Mouse (Mus musculus) forebrain, postnatal 0 days (tissue): ENCODE measurements around the gene Trpd52l3. TPM values are rescaled to one million over a fixed set of nuclear protein-coding genes. Genes with fewer than 3 reads are reported as not detected.
A peak's percentile ranks its signal among the peaks of the same experiment; 100 is the strongest.

Experiments
- ATAC-seq: fragments of 200-750 bp; cut with Nextera tagmentation; 2 replicates; pipeline ENCODE4 v1.8.0; 2017; ENCODE audit warnings: mild to moderate bottlenecking, moderate library complexity
- DNase-seq: peaks from one replicate; pipeline ENCODE4 v3.0.0-alpha.2; 2015
- H3K27ac ChIP-seq: fragments of 300-500 bp; sonication (generic); 2 replicates; pipeline ENCODE4 v1.5.1; 2014; ENCODE audit warnings: low read depth, mild to moderate bottlenecking, antibody characterized with exemption, low read length, moderate library complexity, mixed read lengths
- H3K27me3 ChIP-seq: fragments of 300-500 bp; sonication (generic); 2 replicates; pipeline ENCODE4 v1.6.1; 2014; ENCODE audit warnings: mild to moderate bottlenecking, low read length, mixed read lengths; ENCODE audit not compliant: insufficient read depth
- H3K36me3 ChIP-seq: fragments of 300-500 bp; sonication (generic); 2 replicates; pipeline ENCODE4 v1.6.1; 2014; ENCODE audit warnings: mild to moderate bottlenecking, moderate library complexity; ENCODE audit not compliant: insufficient read depth
- H3K4me1 ChIP-seq: fragments of 300-500 bp; sonication (generic); 2 replicates; pipeline ENCODE4 v1.6.1; 2014; ENCODE audit warnings: antibody characterized with exemption; ENCODE audit not compliant: insufficient read depth
- H3K4me2 ChIP-seq: fragments of 300-500 bp; sonication (generic); 2 replicates; pipeline ENCODE4 v1.6.1; 2014; ENCODE audit warnings: low read depth, mild to moderate bottlenecking, moderate library complexity
- H3K4me3 ChIP-seq: fragments of 300-500 bp; sonication (generic); 2 replicates; pipeline ENCODE4 v1.5.1; 2014; ENCODE audit warnings: low read depth, low read length, mixed read lengths
- H3K9ac ChIP-seq: fragments of 300-500 bp; sonication (generic); 2 replicates; pipeline ENCODE4 v1.6.1; 2014; ENCODE audit warnings: mild to moderate bottlenecking
- H3K9me3 ChIP-seq: fragments of 300-500 bp; sonication (generic); 2 replicates; pipeline ENCODE4 v1.6.1; 2016; ENCODE audit warnings: low read length
- CTCF ChIP-seq: sonication (generic); IDR thresholded peaks from 2 replicates; pipeline ENCODE4 v1.5.1; 2016; ENCODE audit warnings: antibody characterized with exemption, control low read depth, low read depth
- WGBS: fragments of 180-500 bp; shearing (Covaris S2); extraction: QIAGEN DNeasy Blood & Tissue Kit; methylation state at CpG from one replicate; pipeline ENCODE4 v1.1.7; 2014; 5-methylcytosine and 5-hydroxymethylcytosine counted together
- polyA plus RNA-seq: library from polyadenylated mRNA; unstranded; fragments of >200 nt; fragmentation: Nextera tagmentation; extraction: Ambion mirVana; gene quantifications from 2 replicates; pipeline ENCODE4 v1.2.1, GENCODE M21; 2015
- total RNA-seq: library from RNA; depleted of rRNA; stranded (reverse); fragments of >200 nt; gene quantifications from 2 replicates; pipeline ENCODE4 v1.2.3, GENCODE M21; 2014

Trpd52l3 gene
- total and polyA plus RNA-seq, 2 experiments from 2014 or later = not detected

- Histone ChIP-seq H3K9ac (no peak overlapping the region), H3K4me1 (peaks cover 4% of the 10 kb centered on the region; the same call in 1 of the 2 replicates), H3K36me3 (no peaks in the 10 kb centered on the region), H3K27me3 (no peaks in the 10 kb centered on the region), H3K9me3 (no peaks in the 10 kb centered on the region), H3K4me3 (no peak overlapping the region), H3K27ac (no peak overlapping the region), H3K4me2 (no peak overlapping the region)
- ATAC-seq (peak; percentile 59), DNase-seq (peak; percentile 78)
- WGBS = 53% methylated on average over 2 of the region's 2 CpGs
- TF ChIP-seq CTCF = peak; percentile 72
These were observed 24.7 kb upstream of the Trpd52l3 start for GRCm38 (mm10) chr19:29978847-29979246.

- Histone ChIP-seq H3K27me3 (no peaks in the 10 kb centered on the region), H3K9ac (no peak overlapping the region), H3K9me3 (no peaks in the 10 kb centered on the region), H3K27ac (peak overlapping the region; percentile 40; the same call in 1 of the 2 replicates), H3K4me2 (no peak overlapping the region), H3K4me1 (peaks cover 4% of the 10 kb centered on the region; the same call in 1 of the 2 replicates), H3K36me3 (no peaks in the 10 kb centered on the region), H3K4me3 (no peak overlapping the region)
- ATAC-seq = peak; percentile 63
- no peak for TF ChIP-seq CTCF
- peak; percentile 41 for DNase-seq
- 56% methylated on average over 8 of the region's 8 CpGs for WGBS
These were observed 24.0 kb upstream of the Trpd52l3 start for GRCm38 (mm10) chr19:29979452-29980089.

GRCm38 (mm10) chr19:29984208-29985005 is 19.2 kb upstream of the Trpd52l3 start:
- WGBS = 76% methylated on average over 16 of the region's 16 CpGs
- DNase-seq = no peak

GRCm38 (mm10) chr19:29986464-29987091 is 17.0 kb upstream of the Trpd52l3 start:
- WGBS = 84% methylated on average over 12 of the region's 12 CpGs
- ATAC-seq (no peak), DNase-seq (no peak)
- Histone ChIP-seq H3K36me3 (no peaks in the 10 kb centered on the region), H3K4me3 (no peak overlapping the region), H3K4me2 (no peak overlapping the region), H3K9ac (no peak overlapping the region), H3K9me3 (no peaks in the 10 kb centered on the region), H3K4me1 (no peaks in the 10 kb centered on the region), H3K27ac (no peak overlapping the region), H3K27me3 (no peaks in the 10 kb centered on the region)
- TF ChIP-seq CTCF = no peak

More at GRCm38 (mm10) chr19:29984208-29985005, 19.2 kb upstream of the Trpd52l3 start:
- no peak for TF ChIP-seq CTCF
- no peaks in the 10 kb centered on the region for H3K36me3 ChIP-seq
- no peak overlapping the region for H3K27ac ChIP-seq
- H3K4me3 ChIP-seq = no peak overlapping the region
- H3K4me2 ChIP-seq = no peak overlapping the region
- H3K27me3 ChIP-seq = no peaks in the 10 kb centered on the region
- no peak overlapping the region for H3K9ac ChIP-seq
- no peak for ATAC-seq
- H3K4me1 ChIP-seq = peaks cover 3% of the 10 kb centered on the region; the same call in 1 of the 2 replicates
- H3K9me3 ChIP-seq = no peaks in the 10 kb centered on the region

- Histone ChIP-seq H3K9ac (0 out of 2 replicates have a peak overlapping the region, but pooled peaks have one; percentile 22), H3K4me1 (no peaks in the 10 kb centered on the region), H3K27me3 (no peaks in the 10 kb centered on the region), H3K27ac (no peak overlapping the region), H3K9me3 (no peaks in the 10 kb centered on the region), H3K36me3 (no peaks in the 10 kb centered on the region), H3K4me2 (peak overlapping the region; percentile 16; the same call in 1 of the 2 replicates), H3K4me3 (no peak overlapping the region)
- peak; percentile 74 for ATAC-seq
- WGBS = 28% methylated on average over 12 of the region's 12 CpGs
- TF ChIP-seq CTCF = no peak
- peak; percentile 41 for DNase-seq
These were observed 2.9 kb upstream of the Trpd52l3 start for GRCm38 (mm10) chr19:30000406-30001365.

GRCm38 (mm10) chr19:30001550-30001949 is 2.0 kb upstream of the Trpd52l3 start:
- TF ChIP-seq CTCF = no peak
- ATAC-seq = no peak
- no peaks in the 10 kb centered on the region for H3K9me3 ChIP-seq
- 85% methylated on average over 6 of the region's 6 CpGs for WGBS
- no peaks in the 10 kb centered on the region for H3K4me1 ChIP-seq
- no peaks in the 10 kb centered on the region for H3K36me3 ChIP-seq
- no peak for DNase-seq
- H3K9ac ChIP-seq = no peak overlapping the region
- no peak overlapping the region for H3K4me3 ChIP-seq
- H3K27me3 ChIP-seq = no peaks in the 10 kb centered on the region
- H3K4me2 ChIP-seq = no peak overlapping the region
- no peak overlapping the region for H3K27ac ChIP-seq
